Mouse (Mus musculus): ENCODE measurements around the gene Bhmt2. TPM values are rescaled to one million over a fixed set of nuclear protein-coding genes. Genes with fewer than 3 reads are reported as not detected.
A peak's percentile ranks its signal among the peaks of the same experiment; 100 is the strongest.

The Bhmt2 gene
- polyA plus RNA-seq (2012; rRNA removed), result 0.05 and 1.4 TPM in 2 replicates

DNA sequence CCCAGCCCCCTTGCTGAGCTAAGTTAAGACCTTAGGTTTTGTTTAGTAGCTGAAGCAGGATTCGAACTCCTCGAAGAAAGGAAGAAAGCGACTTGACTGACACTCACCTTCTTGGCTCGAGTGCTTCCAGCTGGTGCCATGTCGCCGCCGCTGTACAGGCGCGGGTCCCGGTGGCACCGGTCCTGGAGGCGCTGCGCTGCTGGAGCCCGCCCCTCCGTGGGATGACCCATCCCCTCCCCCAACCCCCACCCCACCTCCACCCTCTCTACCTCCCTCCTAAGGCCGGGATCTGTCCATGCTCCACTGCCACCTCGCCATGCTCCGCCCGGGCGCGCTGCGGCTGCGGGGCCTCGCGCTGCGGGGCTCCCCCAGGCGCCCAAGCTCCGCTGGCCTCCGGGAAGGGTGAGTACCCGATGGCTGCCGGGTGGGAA is at the start of gene Bhmt2, which contains the start of gene Dmgdh:
TSS of gene Bhmt2 (minus strand) at position 172 of the 431 bp plus-strand sequence.
TSS of gene Dmgdh (plus strand) at position 303 of the 431 bp plus-strand sequence.
- DNase-seq (ENCODE audit: low read depth, low spot score), result no peak
- WGBS, result 19% methylated on average over 31 of the region's 31 CpGs

DNA sequence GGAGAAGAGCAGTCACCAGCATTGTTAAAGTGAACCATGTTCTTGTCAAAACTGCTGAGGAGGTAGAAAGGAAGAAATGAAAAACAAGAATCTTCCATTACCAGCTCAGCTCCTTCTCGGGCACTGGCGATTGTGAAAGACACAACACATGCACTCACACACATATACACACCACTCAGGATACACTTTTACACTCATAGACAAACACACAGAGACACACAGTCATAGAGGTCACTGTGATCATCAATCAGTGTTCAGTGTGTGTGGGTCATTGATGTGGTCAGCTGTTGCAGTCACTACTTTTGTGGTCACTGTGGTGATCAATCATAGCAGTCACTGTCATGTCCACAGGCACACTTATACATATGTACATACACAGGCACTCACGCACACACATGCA is 49.4 kb upstream of the Bhmt2 start:
- DNase-seq (ENCODE audit: low read depth, low spot score), result no peak
- 80% methylated on average over 3 of the region's 3 CpGs for WGBS

DNA sequence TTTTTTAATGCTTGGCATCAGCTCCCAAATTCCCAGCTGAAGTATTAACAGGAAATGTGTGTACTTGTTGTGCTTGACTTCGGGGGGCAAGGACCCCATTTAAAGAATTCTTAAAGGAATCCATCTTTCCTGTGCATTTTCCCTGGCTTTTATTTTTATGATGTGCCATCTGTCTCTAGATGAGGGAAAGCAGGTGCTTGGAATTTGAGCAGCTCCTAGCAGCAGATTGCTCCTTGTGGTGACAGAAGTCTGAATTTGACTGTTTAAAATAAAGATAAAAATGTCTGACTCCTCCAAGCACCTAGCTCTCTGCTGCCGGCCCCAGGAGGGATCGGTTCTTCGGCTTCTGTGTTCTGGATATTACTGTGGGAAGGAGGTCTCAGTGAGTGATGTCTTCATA is 47.8 kb upstream of the Bhmt2 start:
- no peak for DNase-seq (ENCODE audit: low read depth, low spot score)
- WGBS, result 56% methylated on average over 4 of the region's 4 CpGs

DNA sequence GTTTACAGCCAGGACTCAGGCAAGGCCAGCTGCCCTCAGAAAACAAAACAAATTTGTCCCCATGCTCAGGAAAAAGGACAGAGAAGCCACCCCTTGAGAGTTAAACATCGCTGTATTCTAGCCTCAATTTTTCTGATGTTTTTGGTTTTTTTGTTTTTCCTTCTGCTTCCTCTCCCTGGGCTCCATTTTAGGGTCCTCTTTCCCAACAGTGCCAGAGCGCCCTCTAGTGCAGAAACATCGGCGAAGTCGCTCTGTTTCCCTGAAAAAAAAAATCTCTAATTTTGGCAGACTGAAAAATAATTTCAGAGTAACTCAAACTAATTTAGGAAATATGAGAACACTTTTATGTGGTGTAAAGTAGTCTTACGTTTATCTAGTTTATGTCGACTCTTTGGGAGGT is 44.8 kb upstream of the Bhmt2 start:
- DNase-seq (ENCODE audit: low read depth, low spot score), result peak; percentile 16
- WGBS, result 3% methylated on average over 7 of the region's 7 CpGs

DNA sequence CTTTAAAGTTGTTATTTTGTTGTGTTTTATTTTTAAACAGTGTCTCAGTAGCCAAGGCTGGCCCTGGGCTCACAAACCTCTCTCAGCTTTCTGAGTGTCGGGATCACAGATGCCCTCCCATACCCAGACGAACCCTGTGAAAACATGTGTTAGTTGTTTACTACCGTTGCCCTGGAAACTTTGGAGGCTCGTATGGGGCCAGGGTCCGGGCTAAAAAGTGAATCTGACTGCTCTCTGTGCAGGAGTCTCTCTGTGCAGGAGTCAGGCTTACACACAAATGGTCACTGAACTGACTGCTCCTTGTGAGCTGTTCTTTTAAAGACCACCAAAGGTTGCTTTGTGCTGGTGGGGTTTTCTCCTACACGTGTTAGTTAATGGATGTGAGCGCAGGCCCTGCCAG is 43.0 kb upstream of the Bhmt2 start:
- WGBS, result 57% methylated on average over 7 of the region's 7 CpGs
- no peak for DNase-seq (ENCODE audit: low read depth, low spot score)

DNA sequence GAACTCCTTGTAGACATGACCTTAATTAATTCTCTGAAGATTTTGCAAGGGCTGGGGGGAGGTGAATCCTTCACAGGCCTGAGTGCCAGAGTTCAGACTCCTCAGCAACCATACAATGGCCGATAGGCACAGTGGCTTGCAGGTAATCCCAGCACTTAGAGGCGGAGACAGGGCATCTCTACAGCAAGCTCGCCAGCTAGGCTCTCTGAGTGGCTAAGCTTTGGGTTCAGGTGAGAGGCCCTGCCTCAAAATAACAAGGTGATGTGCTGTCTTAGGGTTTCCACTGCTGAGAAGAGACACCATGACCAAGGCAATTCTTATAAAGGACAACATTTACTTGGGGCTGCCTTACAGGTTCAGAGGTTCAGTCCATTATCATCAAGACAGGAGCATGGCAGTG is 39.7 kb upstream of the Bhmt2 start:
- 81% methylated on average over 3 of the region's 3 CpGs for WGBS
- DNase-seq (ENCODE audit: low read depth, low spot score), result no peak

DNA sequence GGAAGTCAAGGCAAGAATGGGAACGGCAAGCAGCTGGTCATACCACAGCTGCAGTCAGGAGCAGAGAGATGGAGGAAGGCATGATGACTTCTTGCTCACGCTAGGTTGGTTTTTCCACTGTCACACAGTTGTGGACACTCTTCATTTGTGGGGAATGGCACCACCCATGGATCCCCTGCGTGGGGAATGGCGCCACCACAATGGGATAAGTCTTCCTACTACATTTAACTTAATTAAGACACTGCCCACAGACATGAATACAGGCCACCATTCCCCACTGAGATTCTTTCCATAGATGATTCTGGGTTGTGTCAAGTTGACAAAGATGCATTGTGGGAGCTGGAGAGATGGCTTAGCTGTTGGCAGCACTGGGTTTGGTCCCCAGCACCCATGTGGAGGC is 38.3 kb upstream of the Bhmt2 start:
- WGBS, result 92% methylated on average over 4 of the region's 4 CpGs
- no peak for DNase-seq (ENCODE audit: low read depth, low spot score)

DNA sequence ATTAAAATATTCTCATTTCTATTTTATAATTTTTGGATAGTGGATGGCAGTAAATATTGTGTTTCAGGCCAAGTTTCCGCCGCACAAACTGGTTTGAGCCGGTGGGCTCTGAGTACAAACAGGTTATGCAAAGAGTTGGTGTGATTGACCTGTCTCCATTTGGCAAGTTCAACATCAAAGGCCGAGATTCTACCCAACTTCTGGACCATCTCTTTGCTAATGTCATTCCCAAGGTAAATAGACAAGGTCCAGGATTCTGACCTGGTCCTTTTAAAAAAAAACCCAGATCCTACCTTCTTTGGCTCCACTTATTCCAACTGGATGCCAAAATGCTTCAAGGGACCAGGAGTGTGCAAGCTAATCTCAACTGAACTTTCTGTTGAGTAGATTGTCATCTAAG is 37.1 kb upstream of the Bhmt2 start:
- no peak for DNase-seq (ENCODE audit: low read depth, low spot score)
- WGBS, result 80% methylated on average over 4 of the region's 4 CpGs

DNA sequence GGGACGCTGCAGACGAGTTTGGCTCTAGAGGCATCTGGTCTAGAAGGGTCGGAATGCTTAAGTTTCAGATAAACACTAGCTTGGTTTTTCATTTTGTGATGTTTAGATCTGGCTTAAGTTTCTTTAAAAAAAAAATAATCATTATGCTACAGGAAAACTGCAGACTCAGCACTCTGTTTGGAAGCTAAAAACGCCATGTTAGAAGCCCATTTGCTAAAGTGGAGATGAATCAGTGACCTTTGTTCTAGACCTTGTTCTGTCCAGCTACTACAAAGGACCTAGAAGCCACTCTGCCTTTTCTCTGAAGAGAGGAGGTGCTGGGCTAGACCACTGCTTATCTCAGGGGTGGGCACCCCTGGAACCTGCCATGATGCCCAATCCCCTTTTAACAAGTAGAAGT is 36.2 kb upstream of the Bhmt2 start:
- 80% methylated on average over 4 of the region's 4 CpGs for WGBS
- DNase-seq (ENCODE audit: low read depth, low spot score), result no peak

DNA sequence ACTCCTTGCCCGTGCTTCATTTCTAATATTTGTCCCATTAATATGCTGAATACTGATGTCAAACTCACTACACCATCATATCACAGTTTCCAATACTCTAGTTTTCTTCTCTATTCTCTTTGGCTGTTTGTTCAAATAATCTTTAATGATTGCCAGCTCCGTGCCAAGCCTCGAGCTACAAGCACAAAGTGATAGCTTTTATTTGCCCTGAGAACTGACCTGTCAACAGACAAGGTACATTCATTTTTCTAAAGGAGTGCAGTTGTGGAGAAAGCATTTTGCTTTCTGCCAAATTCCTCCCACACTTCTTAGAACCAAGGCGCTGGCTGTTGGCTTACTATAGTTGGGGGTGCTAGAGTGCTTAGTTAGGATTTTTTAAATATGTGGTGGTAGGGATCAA is 33.2 kb upstream of the Bhmt2 start:
- DNase-seq (ENCODE audit: low read depth, low spot score), result no peak
- WGBS, result 72% methylated on average over 4 of the region's 4 CpGs

DNA sequence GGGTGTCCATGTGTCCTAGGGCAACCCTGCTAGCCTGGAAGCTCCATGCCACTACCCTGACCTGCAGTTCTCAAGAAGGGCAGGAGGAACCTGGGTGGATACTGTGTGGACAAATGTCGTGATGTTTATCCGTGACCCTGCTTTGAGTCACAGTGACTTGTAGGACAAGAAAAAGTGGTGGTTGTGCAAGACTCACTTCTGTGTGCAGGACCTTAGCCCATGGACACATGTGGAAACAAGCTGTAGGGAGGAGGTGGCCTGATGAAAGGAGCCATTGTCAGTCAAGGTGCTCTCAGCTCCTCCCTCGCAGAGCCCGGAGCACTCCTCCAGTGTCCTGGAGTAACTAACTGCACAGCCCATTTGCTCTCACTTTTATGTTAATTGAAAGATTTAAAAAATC is 31.6 kb upstream of the Bhmt2 start:
- no peak for DNase-seq (ENCODE audit: low read depth, low spot score)
- 36% methylated on average over 4 of the region's 4 CpGs for WGBS

DNA sequence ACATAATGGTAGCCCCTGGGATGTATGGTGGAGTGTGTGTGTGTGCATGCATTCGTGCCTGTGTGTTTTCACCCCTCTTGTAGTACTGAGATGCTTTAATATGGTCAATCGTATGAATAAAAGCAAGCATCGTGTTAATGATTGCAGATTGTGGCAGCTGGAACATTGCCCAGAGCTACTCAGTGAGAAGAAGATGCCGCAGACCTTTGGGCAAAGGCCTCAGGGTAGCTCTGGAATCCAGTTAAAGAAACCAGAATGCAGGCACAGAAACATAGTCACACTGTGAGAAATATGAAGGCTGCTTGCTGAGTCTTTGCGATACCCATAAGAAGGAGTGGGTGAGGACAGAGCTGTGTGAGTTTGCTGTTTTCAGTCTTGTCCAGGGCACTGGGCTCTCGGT is 24.8 kb upstream of the Bhmt2 start:
- DNase-seq (ENCODE audit: low read depth, low spot score), result no peak
- WGBS, result 42% methylated on average over 6 of the region's 6 CpGs

DNA sequence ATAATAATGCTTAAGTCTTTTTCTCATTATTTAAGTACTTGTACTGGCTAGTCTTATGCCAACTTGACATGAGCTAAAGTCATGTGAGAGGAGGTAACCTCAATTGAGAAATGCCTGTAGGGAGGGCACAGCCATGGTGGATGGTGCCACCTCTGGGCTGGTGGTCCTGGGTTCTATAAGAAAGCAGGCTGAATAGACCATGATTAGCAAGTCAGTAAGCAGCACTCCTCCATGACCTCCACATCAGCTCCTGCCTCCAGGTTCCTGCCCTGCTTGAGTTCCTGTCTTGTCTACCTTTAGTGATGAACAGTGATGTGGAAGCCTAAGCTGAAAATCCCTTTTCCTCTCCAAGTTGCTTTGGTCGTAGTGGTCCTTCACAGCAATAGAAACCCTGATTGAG is 16.7 kb upstream of the Bhmt2 start:
- no peak for DNase-seq (ENCODE audit: low read depth, low spot score)
- WGBS, result 89% methylated on average over 1 of the region's 1 CpGs

DNA sequence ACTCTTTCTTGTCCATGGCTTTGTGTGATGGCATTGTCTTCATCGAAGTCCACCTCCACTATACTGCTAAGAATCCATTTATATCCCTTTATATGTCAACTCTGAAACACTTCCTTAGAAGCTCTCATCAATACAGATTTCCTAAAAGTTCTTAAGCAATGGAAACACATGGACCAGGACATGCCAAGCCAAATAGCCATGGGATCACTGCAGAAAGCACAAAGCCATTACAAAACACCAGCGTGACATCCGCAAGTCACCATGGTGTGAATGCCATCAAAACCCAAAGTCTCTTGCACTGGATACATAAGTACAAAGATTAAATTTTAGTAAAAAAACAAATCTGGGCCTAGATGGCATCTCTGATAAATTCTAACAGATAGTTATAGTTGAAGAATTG is 15.5 kb upstream of the Bhmt2 start:
- WGBS, result 96% methylated on average over 3 of the region's 3 CpGs

DNA sequence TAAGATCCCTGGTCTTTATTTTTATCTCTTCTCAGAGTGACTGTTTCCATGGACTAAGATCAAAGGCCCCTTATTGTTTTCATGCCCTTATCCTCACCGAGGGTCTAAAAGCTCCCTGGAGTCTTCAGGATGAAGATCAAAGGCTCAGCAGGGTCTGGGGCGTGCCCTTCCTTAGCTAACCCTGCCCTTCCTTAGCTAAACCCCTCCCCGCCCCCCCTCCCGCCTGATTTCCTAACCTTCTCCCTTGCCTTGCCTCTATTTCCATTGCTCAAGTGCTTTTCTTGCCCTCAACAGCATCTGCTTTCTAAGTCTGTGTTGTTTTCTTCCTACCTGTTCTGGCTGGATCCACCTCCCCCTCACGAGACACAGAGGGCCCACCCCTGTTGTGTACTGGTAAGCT is 13.2 kb upstream of the Bhmt2 start:
- WGBS, result 45% methylated on average over 5 of the region's 5 CpGs
- no peak for DNase-seq (ENCODE audit: low read depth, low spot score)

More for the DNA sequence above, 15.5 kb upstream of the Bhmt2 start:
- no peak for DNase-seq (ENCODE audit: low read depth, low spot score)

DNA sequence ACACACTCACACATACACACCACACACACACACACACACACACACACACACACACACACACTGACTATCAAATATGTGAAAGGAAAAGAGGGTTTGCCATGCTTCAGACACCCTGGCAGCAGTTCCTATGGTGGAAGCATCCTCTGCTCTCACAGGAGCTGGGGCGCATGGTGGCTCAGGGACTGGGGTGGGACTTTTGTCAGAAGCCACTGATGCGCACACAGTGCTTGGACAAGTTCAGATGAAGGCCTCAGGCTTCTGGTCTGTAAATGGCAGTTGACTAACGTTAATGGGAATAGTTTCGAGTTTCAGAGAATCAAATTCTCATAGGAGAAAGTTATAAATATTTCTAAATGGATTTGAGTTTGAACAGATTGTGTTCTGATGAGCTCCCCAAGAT is 11.1 kb upstream of the Bhmt2 start:
- 91% methylated on average over 4 of the region's 4 CpGs for WGBS

DNA sequence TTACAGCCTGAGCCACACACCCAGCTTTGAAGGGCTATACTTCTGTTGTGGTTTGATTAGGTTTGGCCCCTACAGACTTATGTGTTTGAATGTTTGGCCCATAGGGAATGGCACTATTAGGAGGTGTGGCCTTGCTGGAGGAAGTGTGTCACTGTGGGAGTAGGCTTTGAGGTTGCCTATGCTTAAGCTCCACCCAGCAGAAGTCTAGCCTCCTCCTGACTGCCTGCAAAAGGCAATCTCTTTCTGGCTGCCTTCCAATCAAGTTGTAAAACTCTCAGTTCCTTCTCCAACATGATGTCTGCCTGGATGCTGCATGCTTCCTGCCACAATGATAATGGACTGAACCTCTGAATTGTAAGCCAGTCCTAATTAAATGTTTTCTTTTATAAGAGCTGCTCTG is 9.2 kb upstream of the Bhmt2 start:
- DNase-seq (ENCODE audit: low read depth, low spot score), result peak; percentile 96

More for the DNA sequence above, 11.1 kb upstream of the Bhmt2 start:
- DNase-seq (ENCODE audit: low read depth, low spot score), result no peak

DNA sequence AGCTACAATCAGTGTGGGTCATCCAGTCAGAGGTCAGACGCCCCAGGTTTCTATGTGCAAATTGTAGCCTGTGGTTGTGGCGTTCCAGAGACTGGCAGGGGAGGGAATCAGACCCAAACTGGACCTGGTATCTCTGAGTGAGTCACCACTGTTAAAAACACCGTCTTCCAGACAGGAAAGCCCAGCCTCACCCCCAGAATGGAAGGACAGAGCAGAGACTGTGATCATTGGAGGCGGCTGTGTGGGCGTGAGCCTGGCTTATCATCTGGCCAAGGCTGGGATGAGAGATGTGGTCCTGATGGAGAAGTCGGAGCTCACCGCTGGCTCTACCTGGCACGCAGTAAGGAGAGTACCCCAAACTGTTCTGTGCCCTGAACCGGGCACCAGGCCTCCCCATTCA is 2.8 kb upstream of the Bhmt2 start:
- DNase-seq (ENCODE audit: low read depth, low spot score), result no peak
- 72% methylated on average over 9 of the region's 9 CpGs for WGBS

DNA sequence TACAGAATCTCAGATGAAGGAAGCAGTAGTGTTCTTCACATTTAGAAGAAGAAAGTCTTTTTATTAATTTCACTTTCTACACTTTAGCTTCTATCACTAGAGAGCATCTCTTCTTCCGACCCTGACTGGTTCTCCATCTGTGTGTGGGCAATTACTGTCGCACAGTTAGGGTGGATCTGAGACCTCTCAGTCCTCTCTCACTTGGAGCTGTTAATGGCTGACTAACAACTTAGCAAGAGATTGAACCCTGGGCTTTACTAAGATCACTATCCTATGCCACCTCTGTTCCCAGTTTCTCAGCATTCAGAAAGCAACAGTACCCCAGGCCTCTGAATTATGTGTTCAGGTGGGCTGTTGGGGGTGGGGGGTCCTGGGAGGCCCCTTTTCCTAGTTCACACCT is 806 bp downstream of the Bhmt2 start:
- DNase-seq (ENCODE audit: low read depth, low spot score), result no peak
- 74% methylated on average over 2 of the region's 2 CpGs for WGBS

DNA sequence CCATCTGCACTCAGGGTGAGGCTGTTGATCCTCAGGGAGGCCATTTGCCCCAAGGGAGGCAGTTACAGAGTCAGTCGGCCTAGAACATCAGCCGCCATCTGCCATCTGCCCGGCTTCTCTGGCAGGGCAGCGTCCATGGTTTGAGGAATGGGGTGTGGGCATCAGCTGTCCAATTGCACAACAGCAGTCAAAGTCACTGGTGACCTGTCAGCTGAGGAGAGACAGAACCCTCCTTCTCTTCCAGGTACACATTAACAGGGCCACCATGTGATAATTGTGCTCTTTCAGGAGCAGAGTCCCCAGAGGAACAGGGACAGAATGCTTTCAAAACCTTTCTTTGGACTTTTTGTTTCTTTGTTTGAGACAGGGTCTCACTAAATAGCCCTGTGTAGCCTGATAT is 1.7 kb downstream of the Bhmt2 start:
- DNase-seq (ENCODE audit: low read depth, low spot score), result no peak
- WGBS, result 59% methylated on average over 4 of the region's 4 CpGs

DNA sequence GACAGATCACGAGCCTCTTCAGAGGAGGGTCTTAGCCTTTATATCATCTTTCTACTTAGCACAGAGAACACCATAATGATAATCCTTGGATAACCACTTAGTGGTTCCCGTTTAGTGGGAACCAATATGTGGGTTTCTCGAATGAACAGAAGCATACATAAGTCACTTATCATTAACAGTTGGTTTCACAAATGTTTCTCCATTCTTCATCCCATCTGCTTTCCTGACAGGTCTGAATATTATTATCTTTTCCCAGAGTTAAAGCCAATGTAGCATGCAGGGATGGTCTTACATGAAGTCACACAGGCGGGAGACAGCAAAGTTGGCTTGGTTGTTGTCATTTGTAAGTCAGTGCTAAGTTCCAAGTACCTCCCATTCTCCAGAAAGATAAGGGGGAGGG is 6.5 kb downstream of the Bhmt2 start:
- 90% methylated on average over 4 of the region's 4 CpGs for WGBS
- no peak for DNase-seq (ENCODE audit: low read depth, low spot score)

DNA sequence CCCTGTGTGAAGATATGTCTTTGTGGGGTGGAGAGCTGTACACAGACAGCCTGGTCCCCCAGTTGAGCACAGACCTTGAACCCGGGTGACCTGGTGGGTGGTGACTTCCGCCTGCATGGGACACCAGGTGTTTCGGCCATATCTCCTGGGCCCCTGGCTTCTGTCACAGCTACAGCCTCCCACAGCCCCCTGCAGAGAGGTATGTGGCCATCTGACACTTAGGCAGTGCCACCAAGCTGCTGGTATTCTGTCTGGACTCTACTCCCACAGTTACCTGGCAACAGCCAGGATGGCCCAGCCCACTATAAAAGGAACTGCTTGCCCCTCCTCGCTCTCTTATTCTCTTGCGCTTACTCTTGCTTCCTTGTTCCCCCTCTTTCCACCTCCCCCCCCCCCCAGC is 16.2 kb downstream of the Bhmt2 start:
- no peak for DNase-seq (ENCODE audit: low read depth, low spot score)
- 62% methylated on average over 5 of the region's 5 CpGs for WGBS

DNA sequence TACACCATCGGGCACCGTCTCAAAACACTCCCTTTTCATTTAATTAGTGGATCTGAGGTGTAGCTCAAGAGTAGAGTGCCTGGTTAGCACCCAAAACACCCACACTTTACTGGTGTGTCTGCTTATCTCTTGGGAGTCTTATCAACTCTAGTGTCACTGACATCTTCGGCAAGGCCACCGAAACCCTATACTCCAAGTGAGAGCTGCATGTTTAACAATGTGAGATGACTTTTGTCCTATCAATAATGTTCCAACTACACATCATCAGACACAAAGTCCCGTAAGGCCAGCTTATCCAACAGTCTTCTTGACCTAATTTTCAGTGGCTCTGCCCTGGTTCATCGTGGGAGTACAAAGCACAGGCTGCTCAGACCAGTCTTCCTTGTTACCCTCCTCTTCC is 20.7 kb downstream of the Bhmt2 start:
- DNase-seq (ENCODE audit: low read depth, low spot score), result no peak

More for the DNA sequence above, 20.7 kb downstream of the Bhmt2 start:
- 91% methylated on average over 6 of the region's 6 CpGs for WGBS

All from large intestine, adult 2 months (tissue).